Mouse (Mus musculus): ENCODE data around the gene Pak2. TPM values are rescaled to one million over a fixed set of nuclear protein-coding genes. Genes with fewer than 3 reads are reported as not detected.
A peak's percentile ranks its signal among the peaks of the same experiment; 100 is the strongest.

Gene Pak2
- 32.5 and 33.9 TPM in 2 replicates for polyA plus RNA-seq (2015; fragmentation: Nextera tagmentation; extraction: Ambion mirVana)

- H3K36me3 ChIP-seq, result 0 out of 2 replicates have a peak, but pooled peaks cover 8% of the 10 kb centered on the region
- WGBS, result under 1% methylated on average over 38 of the region's 60 CpGs
- H3K4me3 ChIP-seq, result peak within 1 kb of the TSS; percentile 97
- H3K27ac ChIP-seq, result peak within 1 kb of the TSS; percentile 95
- peaks cover 14% of the 10 kb centered on the region for H3K4me1 ChIP-seq
- no peaks in the 10 kb centered on the region for H3K9me3 ChIP-seq
- peak; percentile 95 for ATAC-seq (ENCODE audit: insufficient number of reproducible peaks, low FRiP score, low TSS enrichment, low read depth)
- peak within 1 kb of the TSS; percentile 51 for H3K4me2 ChIP-seq
- peak within 1 kb of the TSS; percentile 99 for H3K9ac ChIP-seq
- H3K27me3 ChIP-seq, result no peaks in the 10 kb centered on the region
Measured at GRCm38 (mm10) chr16:32078991-32079511, at the start of gene Pak2. Pak2 (minus strand) TSS chr16:32079342.

DNA sequence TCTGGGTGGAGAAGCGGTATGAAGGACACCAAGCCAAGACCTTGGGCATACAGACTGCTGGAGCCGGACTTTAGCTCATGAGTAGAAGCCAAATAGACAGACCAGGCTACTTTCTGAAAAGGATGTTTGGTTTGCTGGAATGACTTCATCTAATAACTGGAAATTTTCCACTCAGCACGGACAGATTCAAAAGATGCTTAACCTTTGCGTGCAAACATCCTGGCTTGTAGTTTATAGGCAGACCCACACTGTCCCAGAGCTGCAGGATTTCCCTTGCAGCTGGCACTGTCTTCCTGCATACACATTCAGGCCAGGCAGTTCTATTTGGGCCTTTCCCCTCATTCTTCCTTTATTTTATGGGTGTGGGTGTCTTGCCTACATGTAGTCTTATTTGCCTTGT is 47.9 kb upstream of the Pak2 start:
- H3K4me1 ChIP-seq, result no peaks in the 10 kb centered on the region
- no peaks in the 10 kb centered on the region for H3K36me3 ChIP-seq
- H3K4me2 ChIP-seq, result no peak overlapping the region
- H3K27me3 ChIP-seq, result no peaks in the 10 kb centered on the region
- ATAC-seq (ENCODE audit: insufficient number of reproducible peaks, low FRiP score, low TSS enrichment, low read depth), result no peak
- WGBS, result 79% methylated on average over 4 of the region's 4 CpGs
- no peaks in the 10 kb centered on the region for H3K9me3 ChIP-seq
- no peak overlapping the region for H3K9ac ChIP-seq
- no peak overlapping the region for H3K27ac ChIP-seq
- H3K4me3 ChIP-seq, result no peak overlapping the region

- WGBS, result 86% methylated on average over 3 of the region's 3 CpGs
- Histone ChIP-seq H3K36me3 (no peaks in the 10 kb centered on the region), H3K27ac (no peak overlapping the region), H3K27me3 (no peaks in the 10 kb centered on the region), H3K9ac (no peak overlapping the region), H3K4me3 (no peak overlapping the region), H3K9me3 (no peaks in the 10 kb centered on the region), H3K4me2 (no peak overlapping the region), H3K4me1 (no peaks in the 10 kb centered on the region)
- ATAC-seq (ENCODE audit: insufficient number of reproducible peaks, low FRiP score, low TSS enrichment, low read depth), result no peak
Measured at GRCm38 (mm10) chr16:32125364-32125763, 46.2 kb upstream of the Pak2 start.

DNA sequence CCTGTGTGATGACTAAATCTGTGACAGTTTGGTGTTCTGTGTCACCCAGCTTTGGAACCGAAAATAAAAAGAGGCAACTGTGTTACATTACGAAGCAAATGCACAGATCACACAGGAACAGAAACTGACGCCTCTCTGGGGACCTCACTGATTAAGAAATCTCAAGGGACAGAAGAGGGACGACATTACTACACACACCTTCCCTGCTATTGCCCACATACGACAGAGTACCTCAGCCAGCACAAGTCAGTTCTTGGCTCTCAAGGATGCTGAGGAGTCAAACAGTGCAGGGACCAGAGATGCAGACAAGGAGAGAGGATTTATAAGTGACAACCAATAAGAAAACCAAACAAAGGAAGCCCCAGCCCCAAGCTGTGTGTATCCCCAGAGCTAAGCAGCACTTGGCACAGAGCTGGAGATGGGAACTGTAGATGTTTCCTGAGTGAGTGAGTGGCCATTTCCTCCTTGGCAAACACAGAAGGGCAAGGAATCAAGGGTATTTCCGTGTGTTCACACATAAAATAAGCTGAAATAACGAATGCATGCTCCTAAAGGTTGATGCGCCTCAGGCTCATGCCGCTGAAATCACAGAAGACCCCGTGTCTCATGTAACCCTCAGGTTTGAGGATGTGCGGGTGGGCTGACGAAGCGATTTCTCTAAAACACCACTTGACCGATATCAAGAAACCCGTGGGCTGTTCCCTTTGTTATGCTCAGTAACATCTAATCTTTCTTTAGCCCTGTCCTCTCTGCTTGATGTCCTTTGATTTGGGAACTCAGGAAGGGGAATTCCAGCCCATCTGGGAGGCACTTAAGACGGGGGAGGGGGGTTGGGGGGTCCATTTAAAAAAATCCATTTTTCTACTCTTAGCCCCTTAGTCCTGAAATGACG is 45.5 kb upstream of the Pak2 start:
- Histone ChIP-seq H3K4me2 (no peak overlapping the region), H3K27me3 (no peaks in the 10 kb centered on the region), H3K9me3 (no peaks in the 10 kb centered on the region), H3K4me1 (no peaks in the 10 kb centered on the region), H3K9ac (no peak overlapping the region), H3K27ac (0 out of 2 replicates have a peak overlapping the region, but pooled peaks have one; percentile 22), H3K4me3 (no peak overlapping the region), H3K36me3 (no peaks in the 10 kb centered on the region)
- ATAC-seq (ENCODE audit: insufficient number of reproducible peaks, low FRiP score, low TSS enrichment, low read depth), result no peak
- 70% methylated on average over 17 of the region's 17 CpGs for WGBS

DNA sequence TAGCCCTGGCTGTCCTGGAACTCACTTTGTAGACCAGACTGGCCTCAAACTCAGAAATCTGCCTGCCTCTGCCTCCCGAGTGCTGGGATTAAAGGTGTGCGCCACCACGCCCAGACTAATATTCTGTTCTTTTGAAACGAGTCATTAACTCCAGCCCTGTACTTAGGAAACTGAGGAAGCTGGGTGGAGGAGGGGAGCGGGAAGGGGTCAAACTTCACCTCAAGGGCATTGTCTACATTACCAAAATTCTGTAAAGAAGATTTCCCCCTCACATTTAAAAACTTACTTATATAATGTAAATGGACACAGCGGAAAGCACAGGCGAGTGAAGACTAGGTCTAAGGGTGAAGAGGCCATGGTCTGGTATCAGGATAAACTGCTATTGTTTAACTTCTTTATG is 44.9 kb upstream of the Pak2 start:
- H3K4me1 ChIP-seq, result no peaks in the 10 kb centered on the region
- no peak overlapping the region for H3K9ac ChIP-seq
- ATAC-seq (ENCODE audit: insufficient number of reproducible peaks, low FRiP score, low TSS enrichment, low read depth), result no peak
- 88% methylated on average over 7 of the region's 7 CpGs for WGBS
- no peaks in the 10 kb centered on the region for H3K9me3 ChIP-seq
- 0 out of 2 replicates have a peak overlapping the region, but pooled peaks have one; percentile 22 for H3K27ac ChIP-seq
- no peak overlapping the region for H3K4me2 ChIP-seq
- H3K27me3 ChIP-seq, result no peaks in the 10 kb centered on the region
- H3K4me3 ChIP-seq, result no peak overlapping the region
- no peaks in the 10 kb centered on the region for H3K36me3 ChIP-seq

- no peaks in the 10 kb centered on the region; the same call in 1 of the 2 replicates for H3K4me1 ChIP-seq
- H3K9me3 ChIP-seq, result no peaks in the 10 kb centered on the region
- no peak overlapping the region for H3K27ac ChIP-seq
- no peak overlapping the region for H3K4me2 ChIP-seq
- H3K9ac ChIP-seq, result no peak overlapping the region
- ATAC-seq (ENCODE audit: insufficient number of reproducible peaks, low FRiP score, low TSS enrichment, low read depth), result no peak
- H3K36me3 ChIP-seq, result no peaks in the 10 kb centered on the region
- WGBS, result 75% methylated on average over 3 of the region's 3 CpGs
- no peak overlapping the region for H3K4me3 ChIP-seq
- H3K27me3 ChIP-seq, result no peaks in the 10 kb centered on the region
Measured at GRCm38 (mm10) chr16:32120454-32120853, 41.3 kb upstream of the Pak2 start.

DNA sequence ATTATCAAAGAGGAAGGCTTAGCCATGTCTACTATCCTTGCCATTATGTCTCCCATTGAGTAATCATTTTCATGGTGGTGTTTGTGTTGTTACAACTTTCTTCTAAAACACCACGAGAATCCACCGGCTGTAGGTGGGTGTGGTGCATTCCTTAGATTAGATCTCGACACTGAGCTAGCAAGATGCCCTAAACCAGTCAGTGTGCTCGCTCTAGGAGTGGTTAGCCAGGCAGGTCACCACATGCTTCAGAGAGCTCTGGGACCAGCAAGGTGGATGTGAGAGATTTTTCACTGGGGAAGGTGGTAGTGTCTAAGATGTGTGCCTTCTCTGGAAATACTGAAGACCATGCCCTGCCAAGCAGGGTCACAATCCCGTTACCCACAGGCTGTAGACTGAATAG is 37.0 kb upstream of the Pak2 start:
- no peaks in the 10 kb centered on the region for H3K9me3 ChIP-seq
- H3K9ac ChIP-seq, result no peak overlapping the region
- H3K36me3 ChIP-seq, result no peaks in the 10 kb centered on the region
- no peak overlapping the region for H3K4me2 ChIP-seq
- WGBS, result 35% methylated on average over 5 of the region's 5 CpGs
- peaks cover 6% of the 10 kb centered on the region for H3K4me1 ChIP-seq
- ATAC-seq (ENCODE audit: insufficient number of reproducible peaks, low FRiP score, low TSS enrichment, low read depth), result no peak
- peak overlapping the region; percentile 39; the same call in 1 of the 2 replicates for H3K27ac ChIP-seq
- H3K27me3 ChIP-seq, result no peaks in the 10 kb centered on the region
- H3K4me3 ChIP-seq, result no peak overlapping the region

DNA sequence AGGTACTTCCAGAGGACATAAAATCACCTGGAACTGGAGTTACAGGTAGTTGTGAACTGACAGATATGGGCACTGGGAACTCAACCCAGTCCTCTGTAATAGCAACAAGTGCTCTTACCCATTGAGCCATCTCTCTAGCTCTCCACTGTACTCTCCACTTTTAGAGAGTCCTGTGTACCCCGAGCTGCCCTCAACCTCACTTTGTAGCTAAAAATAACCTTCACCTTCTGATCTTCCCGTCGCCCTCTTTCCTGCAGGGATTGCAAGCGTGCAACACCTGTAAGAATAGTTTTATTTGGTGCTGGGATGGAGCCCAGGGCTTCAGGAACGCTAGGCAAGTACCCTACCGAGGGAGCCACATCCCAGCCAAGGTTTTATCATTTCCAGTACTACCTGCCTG is 36.6 kb upstream of the Pak2 start:
- Histone ChIP-seq H3K27ac (peak overlapping the region; percentile 39; the same call in 1 of the 2 replicates), H3K9me3 (no peaks in the 10 kb centered on the region), H3K9ac (no peak overlapping the region), H3K4me1 (peaks cover 6% of the 10 kb centered on the region), H3K4me3 (no peak overlapping the region), H3K27me3 (no peaks in the 10 kb centered on the region), H3K4me2 (no peak overlapping the region), H3K36me3 (no peaks in the 10 kb centered on the region)
- ATAC-seq (ENCODE audit: insufficient number of reproducible peaks, low FRiP score, low TSS enrichment, low read depth), result no peak
- 47% methylated on average over 6 of the region's 6 CpGs for WGBS

- no peak overlapping the region for H3K9ac ChIP-seq
- H3K4me1 ChIP-seq, result peaks cover 6% of the 10 kb centered on the region
- 10% methylated on average over 15 of the region's 15 CpGs for WGBS
- H3K4me2 ChIP-seq, result no peak overlapping the region
- no peaks in the 10 kb centered on the region for H3K9me3 ChIP-seq
- ATAC-seq (ENCODE audit: insufficient number of reproducible peaks, low FRiP score, low TSS enrichment, low read depth), result no peak
- peak overlapping the region; percentile 33; the same call in 1 of the 2 replicates for H3K27ac ChIP-seq
- no peak overlapping the region for H3K4me3 ChIP-seq
- no peaks in the 10 kb centered on the region for H3K27me3 ChIP-seq
- H3K36me3 ChIP-seq, result no peaks in the 10 kb centered on the region
Measured at GRCm38 (mm10) chr16:32114968-32115695, 36.0 kb upstream of the Pak2 start.

DNA sequence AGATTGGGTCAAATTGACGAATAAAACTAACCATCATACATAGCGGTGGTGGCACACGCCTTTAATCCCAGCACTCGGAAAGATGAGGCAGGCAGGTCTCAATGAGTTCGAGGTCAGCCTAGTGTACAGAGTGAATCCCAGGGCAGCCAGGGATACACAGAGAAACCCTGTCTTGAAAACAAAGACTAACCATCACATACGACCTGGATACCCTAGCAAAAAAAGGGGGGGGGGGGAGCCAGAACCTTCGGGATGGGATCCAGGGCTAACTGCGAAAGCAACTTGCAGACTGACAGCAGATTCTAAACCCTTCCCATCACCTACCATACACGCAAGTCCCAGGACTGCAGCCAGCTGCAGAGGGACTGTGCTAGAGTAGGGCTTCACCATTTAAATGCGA is 35.3 kb upstream of the Pak2 start:
- Histone ChIP-seq H3K9me3 (no peaks in the 10 kb centered on the region), H3K4me3 (no peak overlapping the region), H3K27me3 (no peaks in the 10 kb centered on the region), H3K27ac (peak overlapping the region; percentile 33; the same call in 1 of the 2 replicates), H3K4me1 (peaks cover 6% of the 10 kb centered on the region), H3K9ac (no peak overlapping the region), H3K4me2 (no peak overlapping the region), H3K36me3 (peaks cover 3% of the 10 kb centered on the region; the same call in 1 of the 2 replicates)
- ATAC-seq (ENCODE audit: insufficient number of reproducible peaks, low FRiP score, low TSS enrichment, low read depth), result no peak
- WGBS, result 84% methylated on average over 10 of the region's 10 CpGs

DNA sequence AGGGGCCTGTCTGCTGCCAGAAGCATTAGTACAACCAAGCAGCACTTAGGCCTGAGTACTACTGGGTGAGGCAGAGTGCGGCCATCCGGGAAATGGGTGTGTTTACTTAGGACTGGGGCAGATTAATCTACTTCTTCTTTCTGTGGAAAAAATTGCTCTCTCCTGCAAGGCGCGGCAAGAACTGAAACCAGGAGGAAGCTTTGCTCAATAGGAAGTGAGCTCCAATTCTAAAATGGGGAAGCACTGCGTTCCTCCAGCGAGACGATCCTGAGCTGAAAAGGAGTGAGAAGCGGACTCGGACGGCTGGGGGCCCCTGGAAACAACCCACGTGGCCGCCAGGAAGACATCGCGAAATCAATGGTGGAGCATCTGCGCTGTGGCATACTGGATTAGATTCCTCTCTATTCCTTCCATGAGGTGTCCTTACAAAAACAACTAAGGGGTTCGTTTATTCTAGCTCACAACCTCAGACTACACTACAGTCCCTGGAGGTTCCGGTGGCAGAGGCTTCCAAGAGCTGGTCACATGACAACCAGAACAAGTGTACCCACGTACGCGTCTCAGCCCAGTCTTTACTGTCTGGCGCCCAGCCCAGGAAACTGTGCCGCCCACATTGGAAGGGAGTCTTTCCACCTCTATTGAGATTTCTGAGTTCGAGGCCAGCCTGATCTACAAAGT is 34.5 kb upstream of the Pak2 start:
- Histone ChIP-seq H3K9me3 (no peaks in the 10 kb centered on the region), H3K9ac (no peak overlapping the region), H3K4me1 (peaks cover 6% of the 10 kb centered on the region), H3K36me3 (peaks cover 9% of the 10 kb centered on the region), H3K27ac (no peak overlapping the region; the same call in 1 of the 2 replicates), H3K4me2 (no peak overlapping the region), H3K27me3 (no peaks in the 10 kb centered on the region), H3K4me3 (no peak overlapping the region)
- WGBS, result 62% methylated on average over 23 of the region's 23 CpGs
- ATAC-seq (ENCODE audit: insufficient number of reproducible peaks, low FRiP score, low TSS enrichment, low read depth), result no peak; the same call in 1 of the 2 replicates
